Mouse (Mus musculus): ENCODE measurements around the gene Spg21. TPM values are rescaled to one million over a fixed set of nuclear protein-coding genes. Genes with fewer than 3 reads are reported as not detected.

Gene Spg21
- 58.4 TPM for polyA plus RNA-seq (2017; shearing (Covaris generic))

GRCm38 (mm10) chr9:65460732-65461442, at the start of gene Spg21:
TSS of gene Spg21 (plus strand) at chr9:65460947.

GRCm38 (mm10) chr9:65422760-65423501, 37.8 kb upstream of the Spg21 start, which contains the start of gene Slc51b:
TSS of gene Slc51b (minus strand) at chr9:65422955.

GRCm38 (mm10) chr9:65435671-65436301, 25.0 kb upstream of the Spg21 start, which contains the start of gene Mtfmt:
TSS of gene Mtfmt (plus strand) at chr9:65435782.

GRCm38 (mm10) chr9:65519807-65520504, 59.2 kb downstream of the Spg21 start, which contains the start of gene Ankdd1a:
TSS of gene Ankdd1a (minus strand) at chr9:65520193.

Other genes with a start within 250 kb of the Spg21 start
- gene Cilp, start 195.8 kb upstream of the Spg21 start, polyA plus RNA-seq (2017; shearing (Covaris generic)): not detected
- gene Clpx, start 166.7 kb upstream of the Spg21 start, polyA plus RNA-seq (2017; shearing (Covaris generic)): 43.2 TPM
- gene Pdcd7, start 114.8 kb upstream of the Spg21 start, polyA plus RNA-seq (2017; shearing (Covaris generic)): 3.6 TPM
- not detected for gene Ubap1l, start 99.9 kb upstream of the Spg21 start, polyA plus RNA-seq (2017; shearing (Covaris generic))
- not detected for gene Kbtbd13, start 69.3 kb upstream of the Spg21 start, polyA plus RNA-seq (2017; shearing (Covaris generic))
- not detected for gene Rasl12, start 62.4 kb upstream of the Spg21 start, polyA plus RNA-seq (2017; shearing (Covaris generic))
- gene Slc51b, start 38.0 kb upstream of the Spg21 start, polyA plus RNA-seq (2017; shearing (Covaris generic)): not detected
- gene Mtfmt, start 25.2 kb upstream of the Spg21 start, polyA plus RNA-seq (2017; shearing (Covaris generic)): 40.2 TPM
- gene Ankdd1a, start 59.2 kb downstream of the Spg21 start, polyA plus RNA-seq (2017; shearing (Covaris generic)): not detected
- gene Plekho2, start 119.1 kb downstream of the Spg21 start, polyA plus RNA-seq (2017; shearing (Covaris generic)): 77.6 TPM
- 0.16 TPM for gene Pif1, start 126.2 kb downstream of the Spg21 start, polyA plus RNA-seq (2017; shearing (Covaris generic))
- 0.78 TPM for gene Rbpms2, start 168.7 kb downstream of the Spg21 start, polyA plus RNA-seq (2017; shearing (Covaris generic))
- gene Oaz2, start 207.1 kb downstream of the Spg21 start, polyA plus RNA-seq (2017; shearing (Covaris generic)): 135 TPM